Mouse (Mus musculus): ENCODE measurements around the gene Hdac7. TPM values are rescaled to one million over a fixed set of nuclear protein-coding genes. Genes with fewer than 3 reads are reported as not detected.

Gene Hdac7
- polyA plus RNA-seq, 1 experiment, result 827 TPM

DNA sequence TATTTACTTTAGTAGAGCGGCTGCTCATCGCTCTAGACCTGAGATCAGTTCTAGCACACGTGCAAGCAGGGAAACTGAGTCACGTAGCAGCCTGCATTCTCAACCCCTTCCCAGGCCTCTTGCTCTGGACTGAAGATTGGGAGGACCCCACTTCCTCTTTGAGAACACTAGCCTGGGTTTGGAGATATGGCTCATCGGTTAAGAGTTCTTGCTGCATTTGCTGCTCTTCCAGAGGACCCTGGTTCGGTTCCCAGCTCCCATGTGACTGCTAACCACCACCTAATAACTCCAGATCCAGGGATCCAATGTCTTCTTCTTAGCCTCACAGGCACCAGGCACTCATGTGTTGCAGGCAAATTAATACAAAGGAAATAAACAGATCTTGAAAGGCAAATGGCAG, 2.9 kb downstream of the Hdac7 start:
- no peak for DNase-seq
- peak overlapping the region; percentile 97 for H3K27ac ChIP-seq (ENCODE audit: control insufficient read depth, insufficient read depth, low read length)
- no peak for TF ChIP-seq CTCF (IDR thresholded peaks at IDR 0.05; ENCODE audit: borderline replicate concordance, control insufficient read depth, extremely low read depth, insufficient read depth, low read length, poor library complexity)
- TF ChIP-seq POLR2A (IDR thresholded peaks at IDR 0.05; ENCODE audit: control insufficient read depth, extremely low read depth, insufficient read depth, low read length, poor library complexity), result no peak
- 63% methylated on average over 6 of the region's 6 CpGs for WGBS
- peak overlapping the region; percentile 59 for H3K4me3 ChIP-seq (ENCODE audit: control insufficient read depth, insufficient read depth, low read length)
- no peaks in the 10 kb centered on the region for H3K36me3 ChIP-seq (ENCODE audit: control insufficient read depth, insufficient read depth, low read length)
- peaks cover 58% of the 10 kb centered on the region for H3K4me1 ChIP-seq (replicated peaks; ENCODE audit: control insufficient read depth, insufficient read depth, low read length)
- H3K27me3 ChIP-seq (ENCODE audit: control insufficient read depth, insufficient read depth, low read length), result no peaks in the 10 kb centered on the region

GRCm38 (mm10) chr15:97840781-97841180, 3.5 kb downstream of the Hdac7 start:
- H3K27me3 ChIP-seq (ENCODE audit: control insufficient read depth, insufficient read depth, low read length), result no peaks in the 10 kb centered on the region
- peaks cover 63% of the 10 kb centered on the region for H3K4me1 ChIP-seq (replicated peaks; ENCODE audit: control insufficient read depth, insufficient read depth, low read length)
- 0 out of 2 replicates have a peak overlapping the region, but pooled peaks have one; percentile 3 for H3K4me3 ChIP-seq (ENCODE audit: control insufficient read depth, insufficient read depth, low read length)
- peak overlapping the region; percentile 95 for H3K27ac ChIP-seq (ENCODE audit: control insufficient read depth, insufficient read depth, low read length)
- DNase-seq, result no peak
- no peak for TF ChIP-seq CTCF (IDR thresholded peaks at IDR 0.05; ENCODE audit: borderline replicate concordance, control insufficient read depth, extremely low read depth, insufficient read depth, low read length, poor library complexity)
- TF ChIP-seq POLR2A (IDR thresholded peaks at IDR 0.05; ENCODE audit: control insufficient read depth, extremely low read depth, insufficient read depth, low read length, poor library complexity), result no peak
- no peaks in the 10 kb centered on the region for H3K36me3 ChIP-seq (ENCODE audit: control insufficient read depth, insufficient read depth, low read length)
- 86% methylated on average over 1 of the region's 1 CpGs for WGBS

DNA sequence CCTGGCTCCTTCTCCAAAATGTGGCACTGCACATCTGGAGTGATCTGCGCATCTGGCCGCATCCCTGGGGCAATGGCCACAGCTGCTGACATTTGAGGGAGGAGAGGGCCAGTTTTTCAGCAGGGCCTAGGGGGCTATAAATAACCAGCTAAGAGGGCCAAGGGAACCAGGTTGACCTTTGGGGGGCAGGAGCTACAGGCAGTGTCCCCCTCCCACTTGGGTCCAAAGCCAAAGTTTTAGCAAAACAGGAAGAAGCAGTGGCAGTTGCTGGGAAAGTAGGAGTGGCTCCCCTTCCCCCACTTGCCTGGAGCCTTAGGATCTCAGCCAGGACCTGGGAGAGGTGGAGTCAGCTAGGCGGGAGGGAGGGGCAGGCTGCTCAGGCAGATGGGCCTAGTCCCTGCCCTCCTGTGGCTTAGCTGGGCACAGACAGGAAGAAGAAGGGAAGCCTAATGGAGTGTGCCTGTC, 4.3 kb downstream of the Hdac7 start:
- 59% methylated on average over 3 of the region's 3 CpGs for WGBS
- Histone ChIP-seq H3K27ac (ENCODE audit: control insufficient read depth, insufficient read depth, low read length) (peak overlapping the region; percentile 95), H3K36me3 (ENCODE audit: control insufficient read depth, insufficient read depth, low read length) (no peaks in the 10 kb centered on the region), H3K4me3 (ENCODE audit: control insufficient read depth, insufficient read depth, low read length) (peak overlapping the region; percentile 6), H3K4me1 (replicated peaks; ENCODE audit: control insufficient read depth, insufficient read depth, low read length) (peaks cover 64% of the 10 kb centered on the region), H3K27me3 (ENCODE audit: control insufficient read depth, insufficient read depth, low read length) (no peaks in the 10 kb centered on the region)
- no peak for DNase-seq
- TF ChIP-seq CTCF (IDR thresholded peaks at IDR 0.05; ENCODE audit: borderline replicate concordance, control insufficient read depth, extremely low read depth, insufficient read depth, low read length, poor library complexity), result no peak
- TF ChIP-seq POLR2A (IDR thresholded peaks at IDR 0.05; ENCODE audit: control insufficient read depth, extremely low read depth, insufficient read depth, low read length, poor library complexity), result no peak

DNA sequence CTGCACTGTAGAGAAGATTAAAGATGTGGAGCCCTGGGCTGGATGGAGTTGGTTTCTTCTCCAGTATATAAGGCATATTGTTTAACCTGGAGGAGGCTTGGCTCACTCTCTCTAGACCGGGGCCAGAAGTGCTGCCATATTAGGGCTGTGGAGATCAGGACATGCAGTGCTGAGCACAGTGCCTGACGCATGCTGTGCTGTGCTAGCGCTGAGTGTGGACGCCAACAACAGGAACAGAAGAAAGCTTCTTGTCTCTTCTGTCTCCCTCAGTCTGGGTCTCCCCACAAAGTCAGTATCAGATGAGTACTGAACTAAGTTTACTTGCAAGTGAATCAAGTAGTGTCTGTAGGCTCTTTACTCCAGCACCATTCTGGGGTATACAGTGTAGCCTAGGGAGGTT, 4.8 kb downstream of the Hdac7 start:
- peak overlapping the region; percentile 95 for H3K27ac ChIP-seq (ENCODE audit: control insufficient read depth, insufficient read depth, low read length)
- no peak for DNase-seq
- no peak overlapping the region for H3K4me3 ChIP-seq (ENCODE audit: control insufficient read depth, insufficient read depth, low read length)
- TF ChIP-seq CTCF (IDR thresholded peaks at IDR 0.05; ENCODE audit: borderline replicate concordance, control insufficient read depth, extremely low read depth, insufficient read depth, low read length, poor library complexity) (no peak), POLR2A (IDR thresholded peaks at IDR 0.05; ENCODE audit: control insufficient read depth, extremely low read depth, insufficient read depth, low read length, poor library complexity) (no peak)
- no peaks in the 10 kb centered on the region for H3K36me3 ChIP-seq (ENCODE audit: control insufficient read depth, insufficient read depth, low read length)
- WGBS, result 60% methylated on average over 4 of the region's 4 CpGs
- no peaks in the 10 kb centered on the region for H3K27me3 ChIP-seq (ENCODE audit: control insufficient read depth, insufficient read depth, low read length)
- H3K4me1 ChIP-seq (replicated peaks; ENCODE audit: control insufficient read depth, insufficient read depth, low read length), result peaks cover 63% of the 10 kb centered on the region

GRCm38 (mm10) chr15:97839012-97839411, 5.3 kb downstream of the Hdac7 start:
- TF ChIP-seq CTCF (IDR thresholded peaks at IDR 0.05; ENCODE audit: borderline replicate concordance, control insufficient read depth, extremely low read depth, insufficient read depth, low read length, poor library complexity), result no peak
- no peak for TF ChIP-seq POLR2A (IDR thresholded peaks at IDR 0.05; ENCODE audit: control insufficient read depth, extremely low read depth, insufficient read depth, low read length, poor library complexity)
- Histone ChIP-seq H3K27ac (ENCODE audit: control insufficient read depth, insufficient read depth, low read length) (peak overlapping the region; percentile 95), H3K27me3 (ENCODE audit: control insufficient read depth, insufficient read depth, low read length) (no peaks in the 10 kb centered on the region), H3K36me3 (ENCODE audit: control insufficient read depth, insufficient read depth, low read length) (no peaks in the 10 kb centered on the region), H3K4me1 (replicated peaks; ENCODE audit: control insufficient read depth, insufficient read depth, low read length) (peaks cover 64% of the 10 kb centered on the region), H3K4me3 (ENCODE audit: control insufficient read depth, insufficient read depth, low read length) (no peak overlapping the region)
- DNase-seq, result no peak
- 88% methylated on average over 2 of the region's 2 CpGs for WGBS

GRCm38 (mm10) chr15:97838395-97838794, 5.9 kb downstream of the Hdac7 start:
- H3K36me3 ChIP-seq (ENCODE audit: control insufficient read depth, insufficient read depth, low read length), result no peaks in the 10 kb centered on the region
- no peaks in the 10 kb centered on the region for H3K27me3 ChIP-seq (ENCODE audit: control insufficient read depth, insufficient read depth, low read length)
- H3K4me3 ChIP-seq (ENCODE audit: control insufficient read depth, insufficient read depth, low read length), result no peak overlapping the region
- WGBS, result 87% methylated on average over 4 of the region's 4 CpGs
- TF ChIP-seq POLR2A (IDR thresholded peaks at IDR 0.05; ENCODE audit: control insufficient read depth, extremely low read depth, insufficient read depth, low read length, poor library complexity) (no peak), CTCF (IDR thresholded peaks at IDR 0.05; ENCODE audit: borderline replicate concordance, control insufficient read depth, extremely low read depth, insufficient read depth, low read length, poor library complexity) (no peak)
- peaks cover 71% of the 10 kb centered on the region for H3K4me1 ChIP-seq (replicated peaks; ENCODE audit: control insufficient read depth, insufficient read depth, low read length)
- no peak for DNase-seq
- H3K27ac ChIP-seq (ENCODE audit: control insufficient read depth, insufficient read depth, low read length), result peak overlapping the region; percentile 95
